8 mouse cellular contexts compared by ENCODE assay signal in genomic region chr15:99723515-99724291, GRCm38 (mm10). TPM values are rescaled to one million over a fixed set of nuclear protein-coding genes. Genes with fewer than 3 reads are reported as not detected.
DNase-seq lines count a peak whose midpoint lies in the region; ATAC-seq and TF ChIP-seq lines count a peak whose summit lies in the region.

No protein-coding gene starts in this region.

- H3K4me3 ChIP-seq in spleen, adult 2 months (ENCODE audit: extremely low read depth, insufficient read depth, insufficient read length) = no peak overlapping the region
- H3K4me3 ChIP-seq in heart, embryonic 10.5 days = peak overlapping the region; percentile 91
- H3K4me3 ChIP-seq in liver, embryonic 13.5 days (replicated peaks) = no peak overlapping the region; the same call in 1 of the 2 replicates
- peak overlapping the region; percentile 52 for H3K4me3 ChIP-seq in myocyte

- no peak for DNase-seq in spleen, adult 2 months (ENCODE audit: low read depth in 1 of 2, low spot score in 2 of 2)
- no peak for DNase-seq in spleen, adult 12 weeks (ENCODE audit: low spot score)
- DNase-seq in embryo, embryonic 9.5 days (ENCODE audit: extremely low spot score) = peak; percentile 67
- DNase-seq in heart, embryonic 10.5 days (ENCODE audit: low spot score) = no peak
- DNase-seq in kidney, adult 8-10 months = peak; percentile 69 to 74
- no peak for DNase-seq in liver, embryonic 13.5 days

- peak overlapping the region; percentile 54; the same call in 1 of the 2 replicates for H3K9ac ChIP-seq in liver, embryonic 13.5 days

- H3K36me3 ChIP-seq in spleen, adult 2 months (ENCODE audit: control insufficient read depth, insufficient read depth, low read length) = peaks cover 2% of the 10 kb centered on the region
- H3K36me3 ChIP-seq in heart, embryonic 10.5 days = peaks cover 41% of the 10 kb centered on the region
- peaks cover 21% of the 10 kb centered on the region for H3K36me3 ChIP-seq in liver, embryonic 13.5 days
- peaks cover 12% of the 10 kb centered on the region for H3K36me3 ChIP-seq in myocyte (ENCODE audit: control insufficient read depth, insufficient read depth)

- no peak for TF ChIP-seq CTCF in spleen, adult 2 months (IDR thresholded peaks at IDR 0.05; ENCODE audit: extremely low read depth, insufficient read depth, insufficient read length, insufficient replicate concordance)

- peak overlapping the region; percentile 59 for H3K27ac ChIP-seq in spleen, adult 2 months (ENCODE audit: insufficient read depth, low read length)
- peak overlapping the region; percentile 97 for H3K27ac ChIP-seq in heart, embryonic 10.5 days
- peak overlapping the region; percentile 86 for H3K27ac ChIP-seq in liver, embryonic 13.5 days

- no peak overlapping the region for H3ac ChIP-seq in myocyte (ENCODE audit: control insufficient read depth, insufficient read length)

- peaks cover 8% of the 10 kb centered on the region; the same call in 1 of the 2 replicates for H3K4me1 ChIP-seq in spleen, adult 2 months (ENCODE audit: control insufficient read depth, insufficient read depth, insufficient read length)
- peaks cover 43% of the 10 kb centered on the region for H3K4me1 ChIP-seq in heart, embryonic 10.5 days
- H3K4me1 ChIP-seq in liver, embryonic 13.5 days (replicated peaks) = peaks cover 53% of the 10 kb centered on the region

- no peak for ATAC-seq in liver, embryonic 13.5 days (ENCODE audit: low read depth)
- ATAC-seq in megakaryocyte progenitor cell, adult 5-6 weeks (replicated peaks; ENCODE audit: poor library complexity) = no peak

- TF ChIP-seq POLR2A in spleen, adult 2 months (IDR thresholded peaks at IDR 0.05; ENCODE audit: low read depth, low read length) = no peak
- TF ChIP-seq POLR2A in myocyte (IDR thresholded peaks at IDR 0.05; ENCODE audit: insufficient read length, low read depth) = no peak

- WGBS in spleen, adult 2 months = 42% methylated on average over 11 of the region's 11 CpGs
- 14% methylated on average over 11 of the region's 11 CpGs for WGBS in heart, embryonic 10.5 days
- WGBS in liver, embryonic 13.5 days (ENCODE audit: insufficient replicate concordance) = 31% methylated on average over 11 of the region's 11 CpGs

- no peaks in the 10 kb centered on the region for H3K27me3 ChIP-seq in spleen, adult 2 months (ENCODE audit: control insufficient read depth, insufficient read depth, low read length)
- H3K27me3 ChIP-seq in heart, embryonic 10.5 days (ENCODE audit: insufficient read depth, poor library complexity, severe bottlenecking) = no peaks in the 10 kb centered on the region
- no peaks in the 10 kb centered on the region; the same call in 1 of the 2 replicates for H3K27me3 ChIP-seq in liver, embryonic 13.5 days
- H3K27me3 ChIP-seq in myocyte (ENCODE audit: control insufficient read depth, insufficient read depth, insufficient read length) = no peaks in the 10 kb centered on the region

- H3K9me3 ChIP-seq in heart, embryonic 10.5 days = no peaks in the 10 kb centered on the region
- peaks cover 2% of the 10 kb centered on the region; the same call in 1 of the 2 replicates for H3K9me3 ChIP-seq in liver, embryonic 13.5 days (replicated peaks)

- peak overlapping the region; percentile 77 for H3K4me2 ChIP-seq in liver, embryonic 13.5 days
- peak overlapping the region; percentile 97 for H3K4me2 ChIP-seq in myocyte (ENCODE audit: low read depth)

- H3K79me2 ChIP-seq in myocyte (ENCODE audit: control insufficient read depth, insufficient read depth) = peaks cover 29% of the 10 kb centered on the region

TF ChIP-seq in myocyte, 11 proteins besides CTCF, POLR2A, EP300 and RAD21:
- no peak for TF ChIP-seq MAX (IDR thresholded peaks at IDR 0.05; ENCODE audit: low read depth)
- no peak for TF ChIP-seq E2F4 (IDR thresholded peaks at IDR 0.05; ENCODE audit: insufficient read depth)
- no peak for TF ChIP-seq CEBPB (IDR thresholded peaks at IDR 0.05; ENCODE audit: insufficient read depth, poor library complexity, severe bottlenecking)
- TF ChIP-seq TCF12 (IDR thresholded peaks at IDR 0.05; ENCODE audit: insufficient read depth, poor library complexity, severe bottlenecking) = no peak
- TF ChIP-seq POLR2AphosphoS2 (IDR thresholded peaks at IDR 0.05; ENCODE audit: insufficient read length, low read depth) = no peak
- TF ChIP-seq MYOD1 (IDR thresholded peaks at IDR 0.05; ENCODE audit: control insufficient read depth in 1 of 3, insufficient read length in 2 of 3, low read depth in 2 of 3) = no peak
- no peak for TF ChIP-seq TCF3 (IDR thresholded peaks at IDR 0.05; ENCODE audit: insufficient read length, low read depth)
- no peak for TF ChIP-seq USF1 (IDR thresholded peaks at IDR 0.05; ENCODE audit: low read depth)
- TF ChIP-seq SRF (IDR thresholded peaks at IDR 0.05; ENCODE audit: control insufficient read depth, insufficient read length, low read depth) = no peak
- TF ChIP-seq REST (IDR thresholded peaks at IDR 0.05; ENCODE audit: insufficient read depth, insufficient read length) = no peak
- no peak for TF ChIP-seq MYOG (IDR thresholded peaks at IDR 0.05; ENCODE audit: control insufficient read depth in 1 of 3, insufficient read depth in 1 of 3, insufficient read length in 2 of 3, low read depth in 2 of 3)

RNA-seq across cellular contexts. Expression of gene Cox14, which starts 1.7 kb away (rescaled TPM):
- polyA plus RNA-seq in spleen, adult 2 months (2012; rRNA removed) = 109 and 168 TPM in 2 replicates
- 164 and 187 TPM in 2 replicates for polyA plus RNA-seq in heart, embryonic 10.5 days (2016; fragmentation: Nextera tagmentation; extraction: Ambion mirVana)
- 71.6 and 80.5 TPM in 2 replicates for polyA plus RNA-seq in liver, embryonic 13.5 days (2015; fragmentation: Nextera tagmentation; extraction: Ambion mirVana)
- 410 TPM for polyA plus RNA-seq in myocyte (2012; fragmentation: generic; extraction: Trizol)
- 72.7 and 83.5 TPM in 2 replicates for total RNA-seq in megakaryocyte progenitor cell, adult 5-6 weeks (2015)
- total RNA-seq in megakaryocyte progenitor cell, adult 5-6 weeks (2017) = 28.6 and 30.8 TPM in 2 replicates

RNA-seq across cellular contexts. Expression of gene Gpd1, which starts 6.4 kb away (rescaled TPM):
- polyA plus RNA-seq in spleen, adult 2 months (2012; rRNA removed) = 5.3 and 8.5 TPM in 2 replicates
- 0.74 and 0.87 TPM in 2 replicates for polyA plus RNA-seq in heart, embryonic 10.5 days (2016; fragmentation: Nextera tagmentation; extraction: Ambion mirVana)
- polyA plus RNA-seq in liver, embryonic 13.5 days (2015; fragmentation: Nextera tagmentation; extraction: Ambion mirVana) = 11.5 and 13.9 TPM in 2 replicates
- polyA plus RNA-seq in myocyte (2012; fragmentation: generic; extraction: Trizol) = 6.9 TPM
- 0.15 and 0.67 TPM in 2 replicates for total RNA-seq in megakaryocyte progenitor cell, adult 5-6 weeks (2015)
- total RNA-seq in megakaryocyte progenitor cell, adult 5-6 weeks (2017) = 1.3 TPM in 2 replicates

RNA-seq across cellular contexts. Expression of gene Gm17349, which starts 18.4 kb away (rescaled TPM):
- 0.80 and 1.0 TPM in 2 replicates for polyA plus RNA-seq in spleen, adult 2 months (2012; rRNA removed)
- not detected in 2 replicates for polyA plus RNA-seq in heart, embryonic 10.5 days (2016; fragmentation: Nextera tagmentation; extraction: Ambion mirVana)
- polyA plus RNA-seq in liver, embryonic 13.5 days (2015; fragmentation: Nextera tagmentation; extraction: Ambion mirVana) = not detected in 2 replicates
- not detected for polyA plus RNA-seq in myocyte (2012; fragmentation: generic; extraction: Trizol)
- not detected in 2 replicates for total RNA-seq in megakaryocyte progenitor cell, adult 5-6 weeks (2015)
- not detected in 2 replicates for total RNA-seq in megakaryocyte progenitor cell, adult 5-6 weeks (2017)

RNA-seq across cellular contexts. Expression of gene Smarcd1, which starts 21.8 kb away (rescaled TPM):
- 24.7 and 35.0 TPM in 2 replicates for polyA plus RNA-seq in spleen, adult 2 months (2012; rRNA removed)
- 31.1 and 45.5 TPM in 2 replicates for polyA plus RNA-seq in heart, embryonic 10.5 days (2016; fragmentation: Nextera tagmentation; extraction: Ambion mirVana)
- polyA plus RNA-seq in liver, embryonic 13.5 days (2015; fragmentation: Nextera tagmentation; extraction: Ambion mirVana) = 7.1 TPM in 2 replicates
- polyA plus RNA-seq in myocyte (2012; fragmentation: generic; extraction: Trizol) = 18.9 TPM
- 22.8 and 24.1 TPM in 2 replicates for total RNA-seq in megakaryocyte progenitor cell, adult 5-6 weeks (2015)
- 11.6 and 17.3 TPM in 2 replicates for total RNA-seq in megakaryocyte progenitor cell, adult 5-6 weeks (2017)

RNA-seq across cellular contexts. Expression of gene Cers5, which starts 49.0 kb away (rescaled TPM):
- polyA plus RNA-seq in spleen, adult 2 months (2012; rRNA removed) = 27.2 and 30.0 TPM in 2 replicates
- 56.5 and 60.3 TPM in 2 replicates for polyA plus RNA-seq in heart, embryonic 10.5 days (2016; fragmentation: Nextera tagmentation; extraction: Ambion mirVana)
- polyA plus RNA-seq in liver, embryonic 13.5 days (2015; fragmentation: Nextera tagmentation; extraction: Ambion mirVana) = 11.2 and 11.7 TPM in 2 replicates
- polyA plus RNA-seq in myocyte (2012; fragmentation: generic; extraction: Trizol) = 68.6 TPM
- total RNA-seq in megakaryocyte progenitor cell, adult 5-6 weeks (2015) = 42.9 and 49.4 TPM in 2 replicates
- total RNA-seq in megakaryocyte progenitor cell, adult 5-6 weeks (2017) = 20.6 and 23.0 TPM in 2 replicates

Comparison
In these comparisons a context has a peak if more than half of its experiments do, and no peak if none do; other contexts are left out.
1. DNase-seq: peak in embryo, embryonic 9.5 days (single experiment) and kidney, adult 8-10 months (2 of 2); none in spleen, adult 2 months (0 of 2), spleen, adult 12 weeks (single experiment), heart, embryonic 10.5 days (single experiment) and liver, embryonic 13.5 days (single experiment).
2. H3K4me3 ChIP-seq: peak in heart, embryonic 10.5 days (single experiment) and myocyte (single experiment); none in spleen, adult 2 months (single experiment) and liver, embryonic 13.5 days (single experiment).
3. Peak in every context shown above with its lines, with median percentiles within 50 percentile points of each other: H3K27ac ChIP-seq.